Mouse (Mus musculus) bone marrow, adult 2 months (tissue): ENCODE results near the gene Gm13272.
"Not testable (repeated sequence)": the region's sequence is repeated elsewhere in the genome, so short reads cannot be mapped to it uniquely, and the experiment has no call there.

Experiments
- CTCF ChIP-seq: fragments of 200-500 bp; IDR thresholded peaks from 2 replicates; pipeline ENCODE4 v1.5.1; 2011; ENCODE audit warnings: low read length, control low read depth; ENCODE audit not compliant: control insufficient read depth, insufficient read depth
- POLR2A ChIP-seq: fragments of 200-500 bp; IDR thresholded peaks from 2 replicates; pipeline ENCODE4 v1.6.1; 2011; ENCODE audit warnings: low read depth, mild to moderate bottlenecking, control low read depth, low read length, borderline replicate concordance; ENCODE audit not compliant: control insufficient read depth

- TF ChIP-seq POLR2A, CTCF: not testable (repeated sequence)
Measured at GRCm38 (mm10) chr4:88762341-88762740, 17.3 kb upstream of the Gm13272 start.
